Mouse (Mus musculus) stomach, adult 2 months (tissue): Measurements from ENCODE around the gene Fkbpl. TPM values are rescaled to one million over a fixed set of nuclear protein-coding genes. Genes with fewer than 3 reads are reported as not detected.

Experiments
- polyA plus RNA-seq: library from polyadenylated mRNA; depleted of rRNA; stranded (reverse); fragments of >200 nt; gene quantifications from 2 replicates; pipeline ENCODE4 v1.2.3, GENCODE M21; 2012; rRNA removed

Fkbpl gene
- polyA plus RNA-seq: 1.4 and 2.8 TPM in 2 replicates

DNA sequence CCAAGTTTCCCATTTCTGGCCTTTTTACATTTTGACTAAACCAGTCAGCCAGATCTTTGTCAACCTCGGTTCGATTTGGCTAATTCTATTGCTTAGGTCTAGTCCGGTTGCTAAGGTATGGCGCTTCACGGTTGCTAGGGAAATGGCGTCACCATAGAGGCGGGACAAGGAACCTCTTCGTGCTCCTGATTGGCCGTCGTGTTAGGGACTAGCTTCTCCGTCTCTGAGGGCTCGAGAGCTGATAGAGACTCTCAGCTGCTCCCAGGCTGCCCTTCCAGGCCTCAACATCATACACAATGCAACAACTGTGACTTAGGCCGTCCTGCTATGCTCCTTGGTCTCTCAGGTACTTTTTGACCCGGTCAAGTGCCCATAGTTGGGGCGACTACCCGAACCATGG, at the start of gene Fkbpl:
Gene Fkbpl, plus strand, starts transcription at position 157 of the 400 bp plus-strand sequence.

DNA sequence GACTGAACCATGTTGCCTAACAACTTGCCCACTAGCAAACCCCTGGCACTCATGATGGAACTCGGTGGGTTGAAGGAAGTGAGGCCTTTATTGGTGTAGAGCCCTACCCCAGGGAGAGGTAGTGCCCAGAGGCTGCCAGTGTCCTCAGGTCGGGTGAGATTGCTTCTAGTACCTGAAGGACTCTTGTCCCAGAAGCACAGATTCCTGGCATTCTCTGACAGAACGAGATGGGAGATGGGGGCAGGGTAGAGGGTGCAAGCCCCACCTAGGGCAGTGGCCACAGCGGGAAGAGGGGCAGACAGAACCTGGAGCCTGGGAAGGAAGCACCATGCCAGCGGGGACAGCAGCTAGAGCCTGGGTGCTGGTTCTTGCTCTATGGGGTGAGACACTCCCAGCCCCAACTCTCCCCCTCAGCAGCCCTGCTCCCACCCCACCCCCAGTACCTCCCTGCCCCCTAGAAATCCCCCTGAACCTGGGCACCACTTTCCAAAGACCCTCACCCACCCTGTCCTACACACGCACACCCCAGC, 46.9 kb upstream of the Fkbpl start, which contains the start of gene Ager:
Gene Ager, plus strand, starts transcription at position 297 of the 530 bp plus-strand sequence.

DNA sequence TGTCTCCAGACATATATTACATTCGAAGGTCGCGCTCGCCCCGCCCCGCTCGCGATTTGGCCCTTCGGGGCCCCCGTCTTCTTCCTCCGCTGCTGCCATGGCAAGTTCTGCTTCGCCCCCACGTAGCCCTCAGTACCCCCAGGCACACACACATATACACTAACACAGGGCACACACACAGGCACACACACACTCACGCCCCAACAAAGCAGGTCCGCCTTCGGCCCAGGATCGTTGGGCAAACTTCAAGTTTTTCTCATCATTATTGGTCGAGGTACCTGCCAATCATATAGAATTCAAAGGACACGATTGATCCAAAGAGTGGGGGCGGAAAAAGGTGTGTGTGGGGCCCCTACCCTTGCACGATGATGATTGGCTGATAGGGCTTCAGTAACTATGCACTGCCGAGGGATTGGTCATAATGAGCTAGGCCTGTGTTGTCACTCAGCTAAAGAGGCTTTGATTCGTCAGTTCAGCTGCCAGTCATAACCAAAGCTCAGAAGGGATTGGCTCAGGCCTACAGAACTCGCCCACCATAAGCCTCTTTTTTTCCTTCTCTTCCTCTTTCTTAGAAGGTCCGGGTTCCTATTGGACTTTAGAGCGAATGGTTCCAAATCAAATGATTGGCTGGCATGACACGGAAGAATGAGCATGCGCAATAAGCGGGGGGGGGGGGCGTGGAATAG, 41.0 kb upstream of the Fkbpl start, which contains the start of gene Rnf5:
Gene Rnf5, minus strand, starts transcription at position 316 of the 686 bp plus-strand sequence.

DNA sequence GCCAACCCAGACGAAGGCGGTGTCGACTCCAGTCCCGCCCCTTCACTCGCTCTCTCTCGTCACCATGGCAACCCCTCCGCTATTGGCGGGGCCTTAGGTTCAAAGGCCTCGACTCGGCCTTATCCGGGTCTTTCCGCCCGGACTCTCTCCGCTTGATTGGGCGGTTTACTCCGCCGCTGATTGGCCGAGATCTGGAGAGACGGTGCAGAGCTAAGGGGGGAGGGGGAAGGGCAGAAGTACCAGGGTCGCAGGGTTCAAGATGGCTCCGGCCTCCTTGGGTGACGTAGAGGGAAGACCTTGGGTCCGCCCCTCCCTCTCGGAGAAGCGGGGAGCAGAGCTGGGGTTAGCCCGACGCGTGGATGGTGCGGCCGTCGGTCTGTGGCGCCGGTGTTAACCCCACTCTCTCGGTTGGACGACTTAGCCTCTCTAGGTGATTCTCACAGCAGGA, 40.5 kb upstream of the Fkbpl start, which contains the start of gene Agpat1:
Gene Agpat1, plus strand, starts transcription at position 202 of the 448 bp plus-strand sequence.

DNA sequence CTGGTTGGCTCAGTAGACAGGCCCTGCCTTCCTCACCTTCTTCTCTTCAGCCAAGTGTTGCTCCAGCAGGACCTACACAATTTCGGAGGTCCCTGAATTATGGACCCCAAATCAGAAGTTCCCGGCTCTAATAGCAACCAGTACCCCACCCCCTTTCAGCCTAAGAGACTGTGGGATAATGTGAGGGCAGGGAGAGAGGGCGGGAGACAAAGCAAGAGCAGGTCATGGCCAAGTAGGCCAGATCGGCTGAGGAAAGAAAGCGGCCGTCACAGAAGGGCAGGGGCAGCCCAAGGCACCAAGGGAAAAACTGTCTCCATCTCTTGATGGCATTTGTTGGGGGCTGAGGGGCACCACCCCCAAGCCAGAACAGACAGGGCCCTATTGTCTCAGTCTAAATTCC, 28.7 kb upstream of the Fkbpl start, which contains the start of gene Egfl8:
Gene Egfl8, minus strand, starts transcription at position 101 of the 400 bp plus-strand sequence.

DNA sequence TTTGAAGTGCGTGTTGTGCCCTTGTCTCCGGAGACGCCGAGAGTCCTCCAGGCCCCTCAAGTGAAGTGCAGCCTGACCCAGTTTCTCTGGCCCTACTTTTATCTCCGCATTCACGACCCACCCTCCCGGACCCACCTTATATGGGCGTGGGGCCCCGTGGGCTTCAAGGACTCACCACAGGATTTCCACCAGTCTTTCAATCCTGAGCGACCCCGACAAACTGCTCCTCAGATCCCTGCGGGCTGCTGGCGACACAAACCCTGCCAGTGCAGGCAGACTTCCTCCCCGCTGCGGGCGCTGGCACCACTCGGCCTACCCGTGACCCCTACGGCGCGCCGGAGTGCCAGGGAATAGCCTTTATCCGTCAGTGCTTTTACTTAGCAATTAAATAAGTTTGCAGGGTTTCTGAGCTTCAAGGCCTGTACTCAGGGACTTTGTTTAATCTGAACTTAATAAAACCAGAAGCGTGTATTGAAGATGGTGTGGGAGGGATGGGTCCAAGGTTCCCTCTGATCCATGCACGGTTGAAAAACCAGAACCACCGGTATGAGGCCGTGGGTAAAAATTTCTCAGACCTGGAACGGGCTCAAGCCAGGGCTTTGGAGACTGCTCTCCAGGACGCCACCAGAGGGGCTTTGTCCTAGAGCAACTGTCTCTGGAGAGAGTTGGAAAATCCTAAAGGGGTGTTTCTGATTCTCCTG, 16.5 kb upstream of the Fkbpl start, which contains the start of gene Ppt2:
Gene Ppt2, minus strand, starts transcription at position 568 of the 701 bp plus-strand sequence.

DNA sequence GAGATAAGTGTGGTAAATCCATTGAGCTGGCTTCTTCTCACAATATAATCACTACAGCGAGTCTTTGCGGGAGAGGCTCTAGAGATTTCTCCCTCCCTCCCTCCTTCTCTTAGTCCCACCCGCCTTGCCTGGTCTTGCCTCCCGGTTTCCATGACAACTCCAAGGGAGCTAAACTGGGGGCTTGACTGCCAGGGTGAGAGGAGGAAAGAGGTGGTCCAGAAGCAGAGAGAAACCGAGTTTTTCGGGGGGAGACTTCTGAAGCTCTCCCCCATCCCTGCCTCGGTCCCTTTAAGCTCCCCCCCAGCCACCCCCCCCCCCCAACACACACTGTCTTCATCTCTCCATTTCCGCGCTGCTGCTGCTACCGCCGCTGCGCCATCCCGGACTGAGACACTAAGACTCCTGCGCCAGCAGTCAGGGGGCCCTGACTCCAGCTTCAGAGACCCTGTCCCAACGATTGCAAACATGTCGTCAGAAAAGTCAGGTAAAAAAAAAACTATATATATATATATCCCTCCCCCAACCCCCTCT, 15.3 kb upstream of the Fkbpl start, which contains the start of gene Prrt1:
Gene Prrt1, plus strand, starts transcription at position 313 of the 531 bp plus-strand sequence.

DNA sequence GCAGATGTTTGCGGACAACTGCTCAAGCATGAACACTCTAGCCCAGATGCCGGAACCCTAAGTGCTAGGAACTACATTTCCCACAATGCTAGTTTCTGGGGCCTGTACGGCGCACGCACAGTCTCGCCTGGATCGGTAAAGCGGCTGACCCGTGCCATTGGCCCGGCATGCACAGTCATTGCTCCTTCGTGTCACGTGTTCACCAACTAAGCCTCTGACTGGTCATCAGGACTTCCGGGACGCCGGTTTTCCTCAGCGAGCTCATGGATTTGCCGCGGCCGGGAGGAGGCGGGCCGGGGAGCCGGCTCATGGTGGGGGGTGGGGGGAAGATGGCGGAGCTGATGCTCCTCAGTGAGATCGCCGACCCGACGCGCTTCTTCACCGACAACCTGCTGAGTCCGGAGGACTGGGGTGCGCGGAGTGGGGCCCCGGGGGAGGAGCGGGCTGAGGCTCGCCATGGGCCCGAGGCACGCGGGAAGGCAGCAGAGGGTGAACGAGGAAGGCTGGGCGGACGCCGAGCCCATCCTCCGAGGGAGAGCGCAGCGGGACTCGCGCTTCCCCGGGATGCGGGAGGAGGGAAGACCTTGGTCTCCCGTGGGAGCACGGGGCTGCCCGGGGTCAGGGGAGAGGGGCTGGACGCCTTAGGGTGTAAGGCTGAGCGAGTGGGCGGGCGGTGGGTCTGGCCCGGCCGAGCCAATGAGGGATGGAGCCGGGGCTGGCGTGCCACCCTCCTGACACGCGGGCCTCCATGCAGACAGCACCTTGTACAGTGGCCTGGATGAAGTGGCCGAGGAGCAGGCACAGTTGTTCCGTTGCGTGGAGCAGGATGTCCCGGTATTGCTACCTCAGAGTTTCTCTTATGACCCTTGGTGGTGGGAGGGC, 2.6 kb downstream of the Fkbpl start, which contains the start of gene Atf6b:
Gene Atf6b, plus strand, starts transcription at position 241 of the 882 bp plus-strand sequence.

DNA sequence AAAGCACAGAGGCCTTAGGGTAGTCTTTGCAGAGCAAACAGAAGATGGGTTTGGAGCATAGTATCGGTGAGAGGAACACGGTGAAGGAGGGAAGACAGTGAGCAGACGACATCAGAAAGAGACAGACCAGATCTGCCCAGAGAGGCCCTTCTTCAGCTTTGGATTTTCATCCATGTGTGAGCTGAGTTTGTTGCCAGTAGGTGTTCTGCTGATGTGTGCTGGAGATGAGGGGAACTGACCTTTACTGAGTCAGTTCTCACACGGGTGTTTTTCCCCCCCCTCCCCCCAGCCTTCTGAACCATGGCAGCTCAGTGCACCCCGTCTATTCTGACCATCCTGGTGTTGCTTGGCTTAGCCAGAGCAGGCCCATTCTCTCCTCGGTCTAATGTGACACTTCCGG, 25.7 kb downstream of the Fkbpl start, which contains the start of gene Tnxb:
Gene Tnxb, plus strand, starts transcription at position 301 of the 400 bp plus-strand sequence.

Other genes with a start within 250 kb of the Fkbpl start
- gene BC051142, start 245.9 kb upstream of the Fkbpl start, polyA plus RNA-seq: 0.17 TPM in 1 of 2 replicates, not detected in the other
- 1.1 and 1.3 TPM in 2 replicates for gene Btnl4, start 167.4 kb upstream of the Fkbpl start, polyA plus RNA-seq
- 0.04 TPM in 1 of 2 replicates, not detected in the other for gene Btnl6, start 127.4 kb upstream of the Fkbpl start, polyA plus RNA-seq
- gene Notch4, start 80.5 kb upstream of the Fkbpl start, polyA plus RNA-seq: 13.3 and 22.9 TPM in 2 replicates
- 3.2 and 4.9 TPM in 2 replicates for gene Gpsm3, start 55.0 kb upstream of the Fkbpl start, polyA plus RNA-seq
- gene Pbx2, start 53.5 kb upstream of the Fkbpl start, polyA plus RNA-seq: 16.0 and 17.3 TPM in 2 replicates
- 0.43 and 0.59 TPM in 2 replicates for gene Ager, start 46.9 kb upstream of the Fkbpl start, polyA plus RNA-seq
- gene Rnf5, start 41.1 kb upstream of the Fkbpl start, polyA plus RNA-seq: 56.7 and 59.0 TPM in 2 replicates
- 136 and 169 TPM in 2 replicates for gene Agpat1, start 40.5 kb upstream of the Fkbpl start, polyA plus RNA-seq
- gene Egfl8, start 28.8 kb upstream of the Fkbpl start, polyA plus RNA-seq: 0.74 and 1.6 TPM in 2 replicates
- gene Ppt2, start 16.3 kb upstream of the Fkbpl start, polyA plus RNA-seq: 20.9 and 22.1 TPM in 2 replicates
- gene Prrt1, start 15.2 kb upstream of the Fkbpl start, polyA plus RNA-seq: 4.0 and 4.6 TPM in 2 replicates
- gene Atf6b, start 2.4 kb downstream of the Fkbpl start, polyA plus RNA-seq: 40.9 and 47.9 TPM in 2 replicates
- 14.8 and 21.3 TPM in 2 replicates for gene Tnxb, start 25.8 kb downstream of the Fkbpl start, polyA plus RNA-seq
- 9.3 and 13.4 TPM in 2 replicates for gene C4b, start 99.1 kb downstream of the Fkbpl start, polyA plus RNA-seq
- 1.1 and 3.1 TPM in 2 replicates for gene Cyp21a1, start 159.8 kb downstream of the Fkbpl start, polyA plus RNA-seq
- 31.6 and 34.6 TPM in 2 replicates for gene Stk19, start 192.2 kb downstream of the Fkbpl start, polyA plus RNA-seq
- 34.4 and 36.4 TPM in 2 replicates for gene Dxo, start 192.3 kb downstream of the Fkbpl start, polyA plus RNA-seq
- 44.5 and 47.7 TPM in 2 replicates for gene Skiv2l, start 205.4 kb downstream of the Fkbpl start, polyA plus RNA-seq
- gene Nelfe, start 205.6 kb downstream of the Fkbpl start, polyA plus RNA-seq: 11.5 and 13.1 TPM in 2 replicates
- gene Cfb, start 217.8 kb downstream of the Fkbpl start, polyA plus RNA-seq: 1.7 and 2.0 TPM in 2 replicates
- gene Zbtb12, start 234.7 kb downstream of the Fkbpl start, polyA plus RNA-seq: 3.6 and 3.9 TPM in 2 replicates
- not detected in 2 replicates for gene Gm20547, start 237.3 kb downstream of the Fkbpl start, polyA plus RNA-seq